Mouse (Mus musculus): Measurements from ENCODE around the gene Rai14. TPM values are rescaled to one million over a fixed set of nuclear protein-coding genes. Genes with fewer than 3 reads are reported as not detected.

Rai14 gene
- polyA plus RNA-seq, 1 experiment from 2014 or later = 64.8 TPM

GRCm38 (mm10) chr15:10738354-10739142 lies 24.1 kb upstream of the Rai14 start:
- no peak overlapping the region for H3K4me3 ChIP-seq
- 0 out of 2 replicates have a peak, but pooled peaks cover 3% of the 10 kb centered on the region for H3K4me1 ChIP-seq
- no peaks in the 10 kb centered on the region for H3K27me3 ChIP-seq (ENCODE audit: low read depth, poor library complexity, severe bottlenecking)
- H3K36me3 ChIP-seq = no peaks in the 10 kb centered on the region
- 80% methylated on average over 6 of the region's 6 CpGs for WGBS
- DNase-seq (ENCODE audit: low spot score) = no peak
- H3K9me3 ChIP-seq (replicated peaks) = no peaks in the 10 kb centered on the region
- H3K27ac ChIP-seq = no peak overlapping the region

DNA sequence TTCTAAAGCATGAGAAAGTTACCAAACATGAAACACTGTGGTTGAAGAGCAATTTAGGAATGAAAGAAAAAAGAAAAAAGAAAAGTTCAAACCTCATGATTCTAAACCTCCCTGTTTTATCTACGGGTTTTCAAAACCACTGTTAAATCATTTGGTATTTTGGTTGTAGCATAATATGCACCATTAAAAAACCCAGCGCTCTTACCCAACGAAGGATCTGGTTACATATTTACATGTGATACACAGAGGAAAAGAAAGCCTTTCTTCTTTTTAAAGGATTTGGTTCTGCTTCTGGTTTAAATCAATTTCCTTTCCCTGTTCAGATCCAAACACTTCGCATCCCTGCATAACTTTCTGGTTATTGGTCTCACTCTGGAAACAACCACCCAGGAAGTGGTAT lies 21.5 kb upstream of the Rai14 start:
- H3K4me1 ChIP-seq = 0 out of 2 replicates have a peak, but pooled peaks cover 3% of the 10 kb centered on the region
- H3K27me3 ChIP-seq (ENCODE audit: low read depth, poor library complexity, severe bottlenecking) = no peaks in the 10 kb centered on the region
- WGBS = 94% methylated on average over 4 of the region's 4 CpGs
- no peak for DNase-seq (ENCODE audit: low spot score)
- H3K27ac ChIP-seq = no peak overlapping the region
- H3K4me3 ChIP-seq = no peak overlapping the region
- H3K9me3 ChIP-seq (replicated peaks) = no peaks in the 10 kb centered on the region
- H3K36me3 ChIP-seq = no peaks in the 10 kb centered on the region

- no peak overlapping the region for H3K4me3 ChIP-seq
- 0 out of 2 replicates have a peak, but pooled peaks cover 3% of the 10 kb centered on the region for H3K4me1 ChIP-seq
- WGBS = 82% methylated on average over 8 of the region's 8 CpGs
- no peaks in the 10 kb centered on the region for H3K27me3 ChIP-seq (ENCODE audit: low read depth, poor library complexity, severe bottlenecking)
- no peaks in the 10 kb centered on the region for H3K9me3 ChIP-seq (replicated peaks)
- H3K36me3 ChIP-seq = no peaks in the 10 kb centered on the region
- no peak overlapping the region for H3K27ac ChIP-seq
- DNase-seq (ENCODE audit: low spot score) = no peak
Observed at GRCm38 (mm10) chr15:10735216-10735615, 20.8 kb upstream of the Rai14 start.

- Histone ChIP-seq H3K36me3 (no peaks in the 10 kb centered on the region), H3K27ac (no peak overlapping the region), H3K27me3 (ENCODE audit: low read depth, poor library complexity, severe bottlenecking) (no peaks in the 10 kb centered on the region), H3K4me3 (no peak overlapping the region), H3K4me1 (0 out of 2 replicates have a peak, but pooled peaks cover 3% of the 10 kb centered on the region), H3K9me3 (replicated peaks) (no peaks in the 10 kb centered on the region)
- 92% methylated on average over 3 of the region's 3 CpGs for WGBS
- no peak for DNase-seq (ENCODE audit: low spot score)
Observed at GRCm38 (mm10) chr15:10731398-10731797, 17.0 kb upstream of the Rai14 start.

- WGBS = 88% methylated on average over 3 of the region's 3 CpGs
- H3K4me3 ChIP-seq = no peak overlapping the region
- H3K4me1 ChIP-seq = peaks cover 17% of the 10 kb centered on the region
- no peaks in the 10 kb centered on the region for H3K36me3 ChIP-seq
- H3K27me3 ChIP-seq (ENCODE audit: low read depth, poor library complexity, severe bottlenecking) = no peaks in the 10 kb centered on the region
- H3K27ac ChIP-seq = no peak overlapping the region
- DNase-seq (ENCODE audit: low spot score) = no peak
- H3K9me3 ChIP-seq (replicated peaks) = no peaks in the 10 kb centered on the region
Observed at GRCm38 (mm10) chr15:10726272-10726671, 11.8 kb upstream of the Rai14 start.

DNA sequence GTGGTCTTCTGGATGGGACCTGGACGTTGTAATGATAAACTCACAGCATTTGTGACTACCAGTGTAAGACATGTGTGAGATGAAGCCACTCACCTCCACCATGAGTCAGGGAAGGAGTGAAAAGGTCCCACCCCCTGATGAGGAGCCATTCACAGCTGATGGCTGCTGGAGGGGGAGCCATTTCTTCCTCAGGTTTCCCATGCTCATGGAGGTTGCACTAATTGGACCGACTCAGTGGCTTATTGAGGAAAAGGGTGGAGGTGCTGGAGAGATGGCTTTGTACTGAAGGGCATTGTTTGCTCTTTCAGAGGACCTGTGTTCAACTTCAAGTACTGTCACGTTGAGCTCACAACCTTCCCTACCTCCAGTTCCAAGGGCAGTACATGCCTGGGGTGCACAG lies 10.4 kb upstream of the Rai14 start:
- 78% methylated on average over 3 of the region's 3 CpGs for WGBS
- H3K36me3 ChIP-seq = no peaks in the 10 kb centered on the region
- H3K27ac ChIP-seq = no peak overlapping the region

GRCm38 (mm10) chr15:10723507-10723906 lies 9.1 kb upstream of the Rai14 start:
- 25% methylated on average over 1 of the region's 1 CpGs for WGBS
- Histone ChIP-seq H3K9me3 (replicated peaks) (no peaks in the 10 kb centered on the region), H3K4me1 (peaks cover 17% of the 10 kb centered on the region)

More for the DNA sequence above, 10.4 kb upstream of the Rai14 start:
- Histone ChIP-seq H3K27me3 (ENCODE audit: low read depth, poor library complexity, severe bottlenecking) (no peaks in the 10 kb centered on the region), H3K4me1 (peaks cover 17% of the 10 kb centered on the region), H3K9me3 (replicated peaks) (no peaks in the 10 kb centered on the region), H3K4me3 (no peak overlapping the region)
- no peak for DNase-seq (ENCODE audit: low spot score)

GRCm38 (mm10) chr15:10722629-10723339 lies 8.4 kb upstream of the Rai14 start:
- Histone ChIP-seq H3K27me3 (ENCODE audit: low read depth, poor library complexity, severe bottlenecking) (no peaks in the 10 kb centered on the region), H3K4me3 (no peak overlapping the region), H3K27ac (no peak overlapping the region), H3K4me1 (peaks cover 17% of the 10 kb centered on the region), H3K36me3 (no peaks in the 10 kb centered on the region), H3K9me3 (replicated peaks) (no peaks in the 10 kb centered on the region)
- DNase-seq (ENCODE audit: low spot score) = no peak
- 44% methylated on average over 12 of the region's 12 CpGs for WGBS

More at GRCm38 (mm10) chr15:10723507-10723906, 9.1 kb upstream of the Rai14 start:
- H3K36me3 ChIP-seq = no peaks in the 10 kb centered on the region
- H3K27ac ChIP-seq = no peak overlapping the region; the same call in 1 of the 2 replicates
- H3K4me3 ChIP-seq = no peak overlapping the region
- no peaks in the 10 kb centered on the region for H3K27me3 ChIP-seq (ENCODE audit: low read depth, poor library complexity, severe bottlenecking)
- no peak for DNase-seq (ENCODE audit: low spot score)

DNA sequence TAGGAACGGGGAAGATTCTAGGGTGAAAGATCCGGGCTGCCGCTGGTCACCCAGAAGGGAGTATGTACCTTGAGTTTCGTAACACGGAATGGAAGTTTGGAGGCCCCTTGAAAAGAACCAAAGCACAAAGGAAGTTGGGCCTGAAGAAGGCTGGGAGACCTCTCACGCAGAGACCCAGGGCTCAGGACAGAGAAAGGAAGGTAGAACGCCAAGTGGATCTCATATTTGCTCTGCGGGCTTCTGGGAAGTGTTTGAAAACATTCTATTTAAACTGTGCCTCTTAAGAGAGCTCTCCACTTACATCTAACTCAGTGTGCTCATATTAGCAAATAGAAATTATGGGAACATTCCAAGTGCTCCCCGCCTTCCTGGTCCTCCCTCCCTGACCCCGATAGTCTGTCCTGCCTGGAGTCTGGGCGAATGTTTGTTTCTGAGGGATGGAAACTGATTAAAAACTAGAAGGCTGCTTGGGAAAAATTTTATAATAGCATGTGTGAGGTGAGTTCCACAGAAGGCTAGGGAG lies 6.9 kb upstream of the Rai14 start:
- Histone ChIP-seq H3K27ac (no peak overlapping the region), H3K9me3 (replicated peaks) (no peaks in the 10 kb centered on the region), H3K4me3 (no peak overlapping the region), H3K27me3 (ENCODE audit: low read depth, poor library complexity, severe bottlenecking) (no peaks in the 10 kb centered on the region), H3K4me1 (peaks cover 17% of the 10 kb centered on the region), H3K36me3 (no peaks in the 10 kb centered on the region)
- 93% methylated on average over 11 of the region's 11 CpGs for WGBS
- DNase-seq (ENCODE audit: low spot score) = no peak

GRCm38 (mm10) chr15:10720671-10721070 lies 6.2 kb upstream of the Rai14 start:
- Histone ChIP-seq H3K27me3 (ENCODE audit: low read depth, poor library complexity, severe bottlenecking) (no peaks in the 10 kb centered on the region), H3K27ac (no peak overlapping the region), H3K36me3 (no peaks in the 10 kb centered on the region), H3K4me3 (no peak overlapping the region), H3K4me1 (peaks cover 22% of the 10 kb centered on the region), H3K9me3 (replicated peaks) (no peaks in the 10 kb centered on the region)
- WGBS = 83% methylated on average over 8 of the region's 8 CpGs
- no peak for DNase-seq (ENCODE audit: low spot score)

DNA sequence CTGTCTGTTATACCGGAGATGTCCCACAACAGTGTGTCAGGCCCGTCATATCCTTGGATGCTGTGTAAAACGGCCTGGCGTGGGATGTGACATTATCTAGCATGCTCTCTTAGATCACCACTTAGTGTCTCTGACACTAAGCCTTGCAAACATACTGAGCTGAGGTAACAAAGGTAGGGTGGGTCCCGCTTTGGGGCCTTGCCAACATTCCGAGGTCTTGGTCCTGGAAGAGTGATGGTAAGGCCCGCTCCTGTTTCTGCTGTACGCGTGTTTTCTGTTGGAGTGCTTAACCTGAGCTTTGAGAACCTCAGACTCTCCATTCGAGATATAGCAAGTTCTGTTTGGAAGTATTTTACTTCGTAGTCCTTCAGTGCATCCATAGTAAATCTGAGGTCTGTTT lies 5.8 kb upstream of the Rai14 start:
- H3K4me3 ChIP-seq = no peak overlapping the region
- WGBS = 82% methylated on average over 11 of the region's 11 CpGs
- no peaks in the 10 kb centered on the region for H3K27me3 ChIP-seq (ENCODE audit: low read depth, poor library complexity, severe bottlenecking)
- H3K36me3 ChIP-seq = no peaks in the 10 kb centered on the region
- H3K9me3 ChIP-seq (replicated peaks) = no peaks in the 10 kb centered on the region
- no peak overlapping the region for H3K27ac ChIP-seq
- no peak for DNase-seq (ENCODE audit: low spot score)
- peaks cover 26% of the 10 kb centered on the region for H3K4me1 ChIP-seq

- Histone ChIP-seq H3K27me3 (ENCODE audit: low read depth, poor library complexity, severe bottlenecking) (no peaks in the 10 kb centered on the region), H3K4me3 (no peak overlapping the region), H3K36me3 (no peaks in the 10 kb centered on the region), H3K27ac (no peak overlapping the region), H3K4me1 (peaks cover 30% of the 10 kb centered on the region), H3K9me3 (replicated peaks) (no peaks in the 10 kb centered on the region)
- no peak for DNase-seq (ENCODE audit: low spot score)
- WGBS = 86% methylated on average over 3 of the region's 3 CpGs
Observed at GRCm38 (mm10) chr15:10719511-10719910, 5.1 kb upstream of the Rai14 start.

- Histone ChIP-seq H3K4me1 (peaks cover 26% of the 10 kb centered on the region), H3K9me3 (replicated peaks) (no peaks in the 10 kb centered on the region), H3K27me3 (ENCODE audit: low read depth, poor library complexity, severe bottlenecking) (no peaks in the 10 kb centered on the region), H3K27ac (no peak overlapping the region), H3K36me3 (no peaks in the 10 kb centered on the region), H3K4me3 (no peak overlapping the region)
- DNase-seq (ENCODE audit: low spot score) = no peak
- 95% methylated on average over 10 of the region's 10 CpGs for WGBS
Observed at GRCm38 (mm10) chr15:10718763-10719162, 4.3 kb upstream of the Rai14 start.
